Mouse (Mus musculus): ENCODE measurements around the gene Ercc4.

Ercc4 gene

DNA sequence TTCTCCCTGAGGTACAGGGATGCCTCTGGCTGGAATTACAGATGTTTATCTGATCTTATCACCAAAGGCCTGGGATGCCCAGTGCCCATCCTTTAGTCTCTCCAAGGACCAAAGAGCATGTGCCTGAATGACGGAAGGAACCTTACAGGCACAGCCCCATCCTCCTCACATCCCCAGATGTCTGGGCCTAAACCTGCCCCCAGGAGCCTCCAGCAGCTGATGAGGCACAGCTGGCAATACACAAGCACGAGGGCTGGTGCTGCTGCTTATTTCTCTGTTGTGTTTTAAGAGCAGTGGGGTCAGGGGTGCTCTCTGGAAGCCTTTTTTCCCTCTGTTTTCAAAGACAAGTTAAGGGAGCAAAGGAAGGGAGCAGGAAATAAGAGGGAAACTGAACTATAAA lies 89.7 kb downstream of the Ercc4 start:
- no peak for DNase-seq

Measured in right cerebral cortex, adult 18-20 months (tissue).